Comparison of ENCODE assay signal across 9 mouse cellular contexts in genomic region chr3:148986296-148986893, GRCm38 (mm10). TPM values are rescaled to one million over a fixed set of nuclear protein-coding genes. Genes with fewer than 3 reads are reported as not detected.
DNase-seq lines count a peak whose midpoint lies in the region; ATAC-seq and TF ChIP-seq lines count a peak whose summit lies in the region.
"Had no signal": no experiment of that assay in that cellular context is flagged by ENCODE, and none has a peak within 500 bp of the region (broad histone marks: within the 10 kb centered on the region; RNA-seq: fewer than 3 reads in every experiment).

No protein-coding gene starts in this region.

- TF ChIP-seq POLR2A in kidney, adult 2 months (IDR thresholded peaks at IDR 0.05; ENCODE audit: low read depth, low read length) = no peak

- WGBS in kidney, adult 2 months = 34% methylated on average over 17 of the region's 17 CpGs
- 1% methylated on average over 17 of the region's 17 CpGs for WGBS in embryonic facial prominence, embryonic 11.5 days
- WGBS in intestine, postnatal 0 days = 14% methylated on average over 17 of the region's 17 CpGs
- 3% methylated on average over 17 of the region's 17 CpGs for WGBS in midbrain, postnatal 0 days

- H3K9ac ChIP-seq in embryonic facial prominence, embryonic 11.5 days (replicated peaks; ENCODE audit: low read length) = peak overlapping the region; percentile 99
- peak overlapping the region; percentile 78; the same call in 1 of the 2 replicates for H3K9ac ChIP-seq in intestine, postnatal 0 days (ENCODE audit: low read depth, low read length)
- H3K9ac ChIP-seq in midbrain, postnatal 0 days (replicated peaks; ENCODE audit: low read length, poor library complexity, severe bottlenecking) = peak overlapping the region; percentile 84

- peak overlapping the region; percentile 80 for H3K4me3 ChIP-seq in kidney, adult 2 months (ENCODE audit: insufficient read depth, low read depth, low read length)
- H3K4me3 ChIP-seq in embryonic facial prominence, embryonic 11.5 days (ENCODE audit: low read depth, low read length) = peak overlapping the region; percentile 98
- peak overlapping the region; percentile 70 for H3K4me3 ChIP-seq in intestine, postnatal 0 days (ENCODE audit: low read depth, low read length)
- peak overlapping the region; percentile 96 for H3K4me3 ChIP-seq in midbrain, postnatal 0 days (ENCODE audit: low read depth, low read length)

- H3K9me3 ChIP-seq in embryonic facial prominence, embryonic 11.5 days (replicated peaks; ENCODE audit: control insufficient read depth, low read length) = no peaks in the 10 kb centered on the region
- H3K9me3 ChIP-seq in intestine, postnatal 0 days (ENCODE audit: control insufficient read depth) = no peaks in the 10 kb centered on the region
- H3K9me3 ChIP-seq in midbrain, postnatal 0 days (ENCODE audit: low read length) = no peaks in the 10 kb centered on the region

- no peaks in the 10 kb centered on the region for H3K27me3 ChIP-seq in kidney, adult 2 months (replicated peaks; ENCODE audit: control insufficient read depth, insufficient read depth, low read length)
- no peaks in the 10 kb centered on the region for H3K27me3 ChIP-seq in embryonic facial prominence, embryonic 11.5 days (ENCODE audit: control insufficient read depth, insufficient read depth, low read length)
- H3K27me3 ChIP-seq in intestine, postnatal 0 days (replicated peaks; ENCODE audit: control insufficient read depth, insufficient read depth, low read length) = no peaks in the 10 kb centered on the region
- H3K27me3 ChIP-seq in midbrain, postnatal 0 days (ENCODE audit: insufficient read depth, low read length) = no peaks in the 10 kb centered on the region

- H3K4me2 ChIP-seq in embryonic facial prominence, embryonic 11.5 days (ENCODE audit: low read depth, low read length) = peak overlapping the region; percentile 49
- H3K4me2 ChIP-seq in intestine, postnatal 0 days (replicated peaks; ENCODE audit: low read depth) = peak overlapping the region; percentile 94
- peak overlapping the region; percentile 73 for H3K4me2 ChIP-seq in midbrain, postnatal 0 days (ENCODE audit: low read depth, low read length, poor library complexity, severe bottlenecking)

- no peak for ATAC-seq in embryonic facial prominence, embryonic 11.5 days (replicated peaks; ENCODE audit: insufficient number of reproducible peaks, low FRiP score, low TSS enrichment, low read depth)
- ATAC-seq in intestine, postnatal 0 days = no peak
- no peak for ATAC-seq in midbrain, postnatal 0 days (ENCODE audit: low FRiP score)

- no peak overlapping the region; the same call in 1 of the 2 replicates for H3K27ac ChIP-seq in kidney, adult 2 months (ENCODE audit: insufficient read depth, low read depth, low read length)
- H3K27ac ChIP-seq in embryonic facial prominence, embryonic 11.5 days (replicated peaks; ENCODE audit: low read depth, low read length) = peak overlapping the region; percentile 100; the same call in 1 of the 2 replicates
- H3K27ac ChIP-seq in intestine, postnatal 0 days (ENCODE audit: low read depth, low read length) = no peak overlapping the region
- peak overlapping the region; percentile 91 for H3K27ac ChIP-seq in midbrain, postnatal 0 days (ENCODE audit: low read depth, low read length)

- TF ChIP-seq CTCF in kidney, adult 2 months (conservative IDR thresholded peaks at IDR 0.05; ENCODE audit: insufficient read depth, insufficient read length, low read depth, low read length) = no peak
- TF ChIP-seq CTCF in intestine, postnatal 0 days (IDR thresholded peaks at IDR 0.05; ENCODE audit: low read depth) = no peak
- no peak for TF ChIP-seq CTCF in midbrain, postnatal 0 days (IDR thresholded peaks at IDR 0.05)

- peak; percentile 50 for DNase-seq in kidney, adult 2 months
- DNase-seq in kidney, postnatal 14 days = no peak
- DNase-seq in embryonic facial prominence, embryonic 11.5 days (ENCODE audit: low spot score) = peak; percentile 45
- DNase-seq in midbrain, postnatal 0 days (ENCODE audit: low spot score) = no peak
- DNase-seq in urinary bladder, adult 18-20 months (ENCODE audit: low spot score in 2 of 2) = no peak
- DNase-seq in cerebellum, adult 18-20 months = no peak
- DNase-seq in spleen, adult 12 weeks (ENCODE audit: low spot score) = no peak

- peaks cover 14% of the 10 kb centered on the region for H3K4me1 ChIP-seq in kidney, adult 2 months (ENCODE audit: control insufficient read depth, insufficient read depth, low read length)
- no peaks in the 10 kb centered on the region; the same call in 1 of the 2 replicates for H3K4me1 ChIP-seq in embryonic facial prominence, embryonic 11.5 days (ENCODE audit: control insufficient read depth, insufficient read depth, low read length)
- H3K4me1 ChIP-seq in intestine, postnatal 0 days (replicated peaks; ENCODE audit: control insufficient read depth, insufficient read depth, low read length) = no peaks in the 10 kb centered on the region
- no peaks in the 10 kb centered on the region for H3K4me1 ChIP-seq in midbrain, postnatal 0 days (ENCODE audit: insufficient read depth, low read length)

- no peaks in the 10 kb centered on the region for H3K36me3 ChIP-seq in kidney, adult 2 months (ENCODE audit: control insufficient read depth, insufficient read depth, low read length)
- H3K36me3 ChIP-seq in embryonic facial prominence, embryonic 11.5 days (replicated peaks; ENCODE audit: control insufficient read depth, insufficient read depth, low read depth, low read length) = no peaks in the 10 kb centered on the region
- no peaks in the 10 kb centered on the region for H3K36me3 ChIP-seq in intestine, postnatal 0 days (ENCODE audit: control insufficient read depth, insufficient read depth)
- no peaks in the 10 kb centered on the region for H3K36me3 ChIP-seq in midbrain, postnatal 0 days (ENCODE audit: insufficient read depth, low read length)

RNA-seq across cellular contexts. Expression of gene Adgrl2, which starts 4.0 kb away (rescaled TPM):
- polyA plus RNA-seq in kidney, adult 2 months (2012; rRNA removed) = 22.4 and 25.7 TPM in 2 replicates
- 107 and 113 TPM in 2 replicates for polyA plus RNA-seq in embryonic facial prominence, embryonic 11.5 days (2014; fragmentation: Nextera tagmentation; extraction: Ambion mirVana)
- polyA plus RNA-seq in intestine, postnatal 0 days (2015; fragmentation: Nextera tagmentation; extraction: Ambion mirVana) = 20.4 and 21.3 TPM in 2 replicates
- total RNA-seq in midbrain, postnatal 0 days (2014; rRNA removed) = 102 and 116 TPM in 2 replicates
- 83.6 and 92.9 TPM in 2 replicates for polyA plus RNA-seq in midbrain, postnatal 0 days (2015; fragmentation: Nextera tagmentation; extraction: Ambion mirVana)
- total RNA-seq: MEL had no signal

Comparison
In these comparisons a context has a peak if more than half of its experiments do, and no peak if none do; other contexts are left out.
1. DNase-seq: peak in kidney, adult 2 months (single experiment) and embryonic facial prominence, embryonic 11.5 days (single experiment); none in kidney, postnatal 14 days (single experiment), midbrain, postnatal 0 days (single experiment), urinary bladder, adult 18-20 months (0 of 2), cerebellum, adult 18-20 months (0 of 2) and spleen, adult 12 weeks (single experiment).
2. H3K27ac ChIP-seq: peak in embryonic facial prominence, embryonic 11.5 days (single experiment) and midbrain, postnatal 0 days (single experiment); none in kidney, adult 2 months (single experiment) and intestine, postnatal 0 days (single experiment).
3. Peak in every context shown above with its lines, with median percentiles within 50 percentile points of each other: H3K4me3 ChIP-seq, H3K4me2 ChIP-seq and H3K9ac ChIP-seq.